Mouse (Mus musculus) neural tube, embryonic 13.5 days (tissue): Measurements from ENCODE around the gene Nid2. TPM values are rescaled to one million over a fixed set of nuclear protein-coding genes. Genes with fewer than 3 reads are reported as not detected.
A peak's percentile ranks its signal among the peaks of the same experiment; 100 is the strongest.

ENCODE experiments used
- ATAC-seq: fragments of 200-750 bp; cut with Nextera tagmentation; 2 replicates; pipeline ENCODE4 v1.8.0; 2017; ENCODE audit warnings: low read depth, mild to moderate bottlenecking, moderate TSS enrichment, moderate library complexity
- H3K27ac ChIP-seq: fragments of 300-500 bp; sonication (generic); replicated peaks from 2 replicates; pipeline ENCODE4 v1.5.1; 2015; ENCODE audit warnings: moderate library complexity, mild to moderate bottlenecking, inconsistent platforms
- H3K27me3 ChIP-seq: fragments of 300-500 bp; sonication (generic); 2 replicates; pipeline ENCODE4 v1.6.1; 2015; ENCODE audit warnings: mild to moderate bottlenecking, inconsistent platforms
- H3K36me3 ChIP-seq: fragments of 300-500 bp; sonication (generic); 2 replicates; pipeline ENCODE4 v1.6.1; 2015; ENCODE audit warnings: mild to moderate bottlenecking, inconsistent platforms
- H3K4me1 ChIP-seq: fragments of 300-500 bp; sonication (generic); replicated peaks from 2 replicates; pipeline ENCODE4 v1.6.1; 2015; ENCODE audit warnings: inconsistent platforms
- H3K4me2 ChIP-seq: fragments of 300-500 bp; sonication (generic); 2 replicates; pipeline ENCODE4 v1.6.1; 2015; ENCODE audit warnings: inconsistent platforms, mild to moderate bottlenecking, moderate library complexity
- H3K4me3 ChIP-seq: fragments of 300-500 bp; sonication (generic); 2 replicates; pipeline ENCODE4 v1.5.1; 2015; ENCODE audit warnings: mild to moderate bottlenecking, inconsistent platforms
- H3K9ac ChIP-seq: fragments of 300-500 bp; sonication (generic); 2 replicates; pipeline ENCODE4 v1.6.1; 2015; ENCODE audit warnings: moderate library complexity, mild to moderate bottlenecking, inconsistent platforms
- H3K9me3 ChIP-seq: fragments of 300-500 bp; sonication (generic); 2 replicates; pipeline ENCODE4 v1.6.1; 2016; ENCODE audit warnings: inconsistent platforms
- WGBS: fragments of 180-500 bp; shearing (Covaris S2); methylation state at CpG from one replicate; pipeline ENCODE4 v1.1.7; 2015; 5-methylcytosine and 5-hydroxymethylcytosine counted together
- polyA plus RNA-seq: library from polyadenylated mRNA; unstranded; fragments of >200 nt; fragmentation: Nextera tagmentation; extraction: Ambion mirVana; gene quantifications from 2 replicates; pipeline ENCODE4 v1.2.1, GENCODE M21; 2015

Nid2 gene
- polyA plus RNA-seq, 1 experiment from 2014 or later = 56.6 TPM

DNA sequence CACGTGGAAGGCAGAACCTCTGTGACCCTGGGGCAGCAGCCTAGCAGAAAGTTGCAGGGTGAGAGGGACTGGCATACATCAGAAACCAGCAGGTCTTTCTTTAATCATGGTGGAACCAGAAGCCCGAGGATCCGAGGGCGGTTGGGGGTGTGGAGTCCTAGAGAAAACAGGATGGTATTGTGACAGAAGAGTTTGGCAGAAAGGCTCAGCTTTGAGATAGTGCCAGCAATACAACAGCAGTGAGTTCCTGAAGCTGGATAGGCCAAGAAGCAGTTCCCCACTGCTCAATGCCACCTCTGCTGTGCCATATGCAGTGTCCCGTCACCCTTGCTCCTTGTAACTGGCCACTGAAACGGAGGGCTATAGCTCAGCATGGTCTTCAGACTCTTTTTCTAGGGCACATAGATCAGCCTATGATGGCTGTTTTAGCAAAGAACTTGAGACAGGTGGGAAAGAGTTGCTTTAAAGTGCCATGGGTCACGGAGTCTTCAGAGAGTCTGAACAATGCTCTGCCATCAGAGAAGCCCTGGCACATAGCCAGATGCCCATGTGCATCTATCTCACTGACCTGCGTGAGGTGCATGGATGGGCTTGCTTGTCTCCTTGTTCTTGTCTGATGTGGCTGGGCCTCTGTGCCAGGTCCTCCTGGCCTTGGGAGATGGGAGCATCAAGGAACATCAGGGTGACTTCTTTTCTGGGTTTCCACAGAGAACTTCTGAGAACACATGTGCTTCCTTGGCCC, 50.6 kb downstream of the Nid2 start:
- no peak for ATAC-seq
- Histone ChIP-seq H3K9ac (no peak overlapping the region), H3K27ac (no peak overlapping the region), H3K9me3 (no peaks in the 10 kb centered on the region), H3K4me2 (no peak overlapping the region), H3K4me1 (no peaks in the 10 kb centered on the region), H3K36me3 (peaks cover 7% of the 10 kb centered on the region; the same call in 1 of the 2 replicates), H3K27me3 (no peaks in the 10 kb centered on the region), H3K4me3 (no peak overlapping the region)
- 80% methylated on average over 8 of the region's 8 CpGs for WGBS

DNA sequence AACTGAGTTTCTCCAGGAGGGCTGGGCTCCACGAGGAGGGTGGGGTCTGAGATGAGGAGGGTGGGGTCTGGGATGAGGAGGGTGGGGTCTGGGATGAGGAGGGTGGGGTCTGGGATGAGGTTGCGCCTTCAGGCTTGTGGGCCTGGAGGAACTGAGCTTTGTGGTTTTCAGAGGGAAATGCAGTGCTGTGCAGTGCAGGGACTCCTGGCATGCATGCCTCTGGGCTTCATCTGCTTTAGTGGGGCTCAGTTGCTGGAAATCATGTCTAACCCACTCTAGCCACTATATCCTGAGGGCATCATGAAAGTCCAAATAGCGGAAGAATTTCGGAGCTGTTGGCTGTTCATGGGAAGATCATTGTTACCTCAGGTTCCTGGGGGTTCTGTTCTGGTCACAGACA, 52.2 kb downstream of the Nid2 start:
- Histone ChIP-seq H3K9ac (no peak overlapping the region), H3K27me3 (no peaks in the 10 kb centered on the region), H3K9me3 (no peaks in the 10 kb centered on the region), H3K27ac (no peak overlapping the region), H3K4me3 (no peak overlapping the region), H3K36me3 (peaks cover 7% of the 10 kb centered on the region; the same call in 1 of the 2 replicates), H3K4me2 (no peak overlapping the region), H3K4me1 (no peaks in the 10 kb centered on the region)
- no peak for ATAC-seq
- 56% methylated on average over 4 of the region's 4 CpGs for WGBS

DNA sequence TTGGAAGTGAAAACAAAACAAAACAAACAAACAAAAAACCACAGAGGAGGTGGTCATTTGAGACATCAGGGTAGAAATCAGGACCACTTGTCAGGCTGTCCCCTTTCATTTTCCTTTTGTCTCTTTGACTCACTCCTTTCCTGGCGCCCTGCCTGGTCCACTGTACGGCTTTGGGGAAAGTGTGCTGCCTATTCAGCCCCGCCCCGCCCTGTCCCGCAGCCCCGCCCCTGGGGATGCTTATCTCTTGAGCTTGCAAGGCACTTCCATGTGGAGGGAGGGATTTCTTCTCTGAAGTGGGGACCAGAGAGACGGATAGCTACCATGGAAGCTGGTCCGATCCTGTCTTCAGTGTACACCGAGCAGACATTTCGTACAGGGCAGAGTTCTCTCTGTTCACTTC, 52.6 kb downstream of the Nid2 start:
- 65% methylated on average over 10 of the region's 10 CpGs for WGBS
- Histone ChIP-seq H3K27me3 (no peaks in the 10 kb centered on the region), H3K4me3 (no peak overlapping the region), H3K27ac (no peak overlapping the region), H3K9ac (no peak overlapping the region), H3K9me3 (no peaks in the 10 kb centered on the region), H3K4me2 (no peak overlapping the region), H3K36me3 (peaks cover 7% of the 10 kb centered on the region; the same call in 1 of the 2 replicates), H3K4me1 (no peaks in the 10 kb centered on the region)
- ATAC-seq = no peak

DNA sequence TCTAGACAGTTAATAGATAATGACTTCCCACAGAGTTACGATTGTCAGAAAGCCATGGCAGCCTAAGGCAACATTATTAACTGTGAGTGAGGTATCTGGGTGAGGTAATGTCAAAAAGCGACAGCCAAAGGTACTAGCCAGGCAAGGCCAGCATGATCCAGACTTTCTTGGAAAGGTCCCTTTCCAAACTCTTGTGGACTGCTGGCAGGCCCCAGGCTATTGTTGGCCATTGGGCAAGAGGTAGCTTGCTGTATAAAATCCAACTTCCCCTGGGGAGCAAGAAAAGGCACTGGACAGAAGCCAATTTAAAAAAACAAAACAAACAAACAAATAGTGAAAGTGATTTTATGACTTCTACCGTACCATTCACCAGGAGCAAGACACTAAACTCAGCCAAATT, 56.3 kb downstream of the Nid2 start:
- no peak overlapping the region for H3K4me2 ChIP-seq
- 75% methylated on average over 3 of the region's 3 CpGs for WGBS
- H3K9ac ChIP-seq = no peak overlapping the region
- peaks cover 30% of the 10 kb centered on the region for H3K36me3 ChIP-seq
- no peaks in the 10 kb centered on the region for H3K4me1 ChIP-seq
- ATAC-seq = no peak
- H3K4me3 ChIP-seq = no peak overlapping the region
- no peak overlapping the region for H3K27ac ChIP-seq
- no peaks in the 10 kb centered on the region for H3K9me3 ChIP-seq
- H3K27me3 ChIP-seq = no peaks in the 10 kb centered on the region

DNA sequence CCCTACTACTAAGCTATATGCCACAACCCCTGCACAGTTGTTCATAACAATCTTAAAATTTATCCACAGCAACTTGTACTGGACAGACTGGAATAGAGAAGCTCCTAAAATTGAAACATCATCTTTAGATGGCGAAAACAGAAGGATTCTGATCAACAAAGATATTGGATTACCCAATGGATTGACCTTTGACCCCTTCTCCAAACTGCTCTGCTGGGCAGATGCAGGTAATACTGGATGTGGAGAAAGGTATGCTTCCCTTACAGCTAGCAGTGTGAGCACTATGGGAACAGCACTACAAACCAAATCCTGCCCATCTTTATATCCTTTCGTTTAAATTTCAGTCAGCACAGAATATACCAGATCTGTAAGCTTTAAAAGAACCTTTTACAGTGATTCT, 56.8 kb downstream of the Nid2 start:
- Histone ChIP-seq H3K9me3 (no peaks in the 10 kb centered on the region), H3K4me2 (no peak overlapping the region), H3K4me1 (no peaks in the 10 kb centered on the region), H3K36me3 (peaks cover 35% of the 10 kb centered on the region), H3K27me3 (no peaks in the 10 kb centered on the region), H3K4me3 (no peak overlapping the region), H3K9ac (no peak overlapping the region), H3K27ac (no peak overlapping the region)
- ATAC-seq = no peak
- WGBS = 89% methylated on average over 2 of the region's 2 CpGs

DNA sequence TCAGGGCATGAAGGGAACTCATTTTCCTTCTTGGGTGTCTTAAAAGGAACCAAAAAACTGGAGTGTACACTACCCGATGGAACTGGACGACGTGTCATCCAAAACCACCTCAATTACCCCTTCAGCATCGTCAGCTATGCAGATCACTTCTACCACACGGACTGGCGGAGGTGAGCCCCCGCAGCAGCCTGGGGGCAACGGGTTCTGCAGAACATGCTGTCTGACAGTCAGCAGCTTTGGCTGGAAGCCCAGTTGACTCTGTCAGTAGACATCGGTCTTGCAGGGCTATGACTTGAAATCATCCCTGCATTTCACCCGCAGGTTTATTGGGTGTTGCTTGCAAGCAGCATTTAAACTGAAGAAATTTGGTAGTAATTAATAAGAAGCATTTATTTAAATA, 58.9 kb downstream of the Nid2 start:
- no peak overlapping the region for H3K9ac ChIP-seq
- H3K4me3 ChIP-seq = no peak overlapping the region
- no peak for ATAC-seq
- no peak overlapping the region for H3K27ac ChIP-seq
- H3K27me3 ChIP-seq = no peaks in the 10 kb centered on the region
- no peak overlapping the region for H3K4me2 ChIP-seq
- H3K9me3 ChIP-seq = no peaks in the 10 kb centered on the region
- WGBS = 70% methylated on average over 10 of the region's 10 CpGs
- H3K4me1 ChIP-seq = no peaks in the 10 kb centered on the region
- H3K36me3 ChIP-seq = peaks cover 53% of the 10 kb centered on the region

DNA sequence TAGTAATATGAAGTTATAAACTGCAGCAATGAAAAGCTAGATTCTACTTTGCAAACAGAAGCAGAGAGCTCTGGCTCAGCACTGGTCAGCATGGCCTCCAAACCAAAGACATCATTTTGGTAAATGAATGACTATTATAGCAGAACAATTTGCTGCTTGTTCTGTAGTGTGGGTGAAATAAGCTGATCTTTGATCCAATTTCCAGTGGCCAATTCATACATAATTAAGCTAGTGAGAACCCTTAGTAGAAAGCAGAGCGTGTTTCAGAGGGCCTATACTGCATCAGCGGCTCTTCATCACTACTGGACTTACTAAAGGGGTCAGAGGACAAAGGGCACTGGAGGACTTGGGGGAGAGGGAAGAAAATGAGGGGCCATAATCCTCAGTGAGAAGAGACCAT, 62.0 kb downstream of the Nid2 start:
- Histone ChIP-seq H3K9ac (no peak overlapping the region), H3K4me3 (no peak overlapping the region), H3K27me3 (no peaks in the 10 kb centered on the region), H3K9me3 (no peaks in the 10 kb centered on the region), H3K27ac (no peak overlapping the region), H3K36me3 (peaks cover 64% of the 10 kb centered on the region), H3K4me2 (no peak overlapping the region), H3K4me1 (no peaks in the 10 kb centered on the region)
- ATAC-seq = no peak
- 80% methylated on average over 2 of the region's 2 CpGs for WGBS

DNA sequence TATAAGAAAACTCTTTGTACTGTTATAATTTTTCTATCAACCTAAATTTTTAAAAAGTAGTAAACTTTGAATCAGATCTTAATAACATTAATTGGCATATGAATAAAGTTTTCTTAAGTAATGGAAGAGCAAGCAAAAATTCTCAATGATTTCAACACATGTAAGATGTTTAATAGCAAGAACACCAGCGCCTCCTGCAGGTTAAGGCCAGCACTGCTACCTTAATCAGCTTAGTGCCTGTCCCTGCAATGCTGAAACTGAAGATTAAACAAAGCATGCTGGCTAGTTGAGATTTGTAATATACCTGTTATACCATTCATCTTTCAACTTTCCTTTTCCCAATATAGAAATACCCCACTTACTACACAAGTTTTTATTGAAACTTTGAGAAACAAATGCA, 66.9 kb downstream of the Nid2 start:
- H3K4me1 ChIP-seq = peaks cover 19% of the 10 kb centered on the region
- WGBS = 17% methylated on average over 1 of the region's 1 CpGs
- no peaks in the 10 kb centered on the region for H3K9me3 ChIP-seq
- H3K9ac ChIP-seq = no peak overlapping the region
- H3K4me2 ChIP-seq = no peak overlapping the region
- no peak for ATAC-seq
- H3K36me3 ChIP-seq = peaks cover 68% of the 10 kb centered on the region
- no peaks in the 10 kb centered on the region for H3K27me3 ChIP-seq
- no peak overlapping the region for H3K27ac ChIP-seq
- no peak overlapping the region for H3K4me3 ChIP-seq

DNA sequence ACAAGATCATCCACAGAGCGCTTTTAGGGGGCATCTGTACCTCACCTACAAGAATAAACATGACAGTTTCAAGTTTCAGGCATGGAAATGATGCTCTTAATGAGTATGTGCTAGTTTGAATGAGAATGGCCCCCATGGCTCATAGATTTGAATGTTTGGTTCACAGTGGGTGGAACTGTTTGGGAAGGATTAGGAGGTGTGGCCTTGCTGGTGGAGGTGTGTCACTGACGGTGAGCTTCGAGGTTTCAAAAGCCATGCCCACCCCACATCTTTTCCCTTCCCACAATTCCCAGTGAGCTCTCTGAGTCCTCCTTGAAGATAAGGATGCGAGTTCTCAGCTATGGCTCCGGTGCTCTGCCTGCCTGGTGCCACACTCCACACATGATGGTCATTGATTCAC, 70.6 kb downstream of the Nid2 start:
- Histone ChIP-seq H3K9me3 (no peaks in the 10 kb centered on the region), H3K27me3 (no peaks in the 10 kb centered on the region), H3K4me2 (no peak overlapping the region), H3K4me3 (no peak overlapping the region), H3K9ac (no peak overlapping the region), H3K4me1 (peaks cover 44% of the 10 kb centered on the region), H3K36me3 (peaks cover 35% of the 10 kb centered on the region), H3K27ac (no peak overlapping the region)
- ATAC-seq = no peak
- 96% methylated on average over 5 of the region's 5 CpGs for WGBS

DNA sequence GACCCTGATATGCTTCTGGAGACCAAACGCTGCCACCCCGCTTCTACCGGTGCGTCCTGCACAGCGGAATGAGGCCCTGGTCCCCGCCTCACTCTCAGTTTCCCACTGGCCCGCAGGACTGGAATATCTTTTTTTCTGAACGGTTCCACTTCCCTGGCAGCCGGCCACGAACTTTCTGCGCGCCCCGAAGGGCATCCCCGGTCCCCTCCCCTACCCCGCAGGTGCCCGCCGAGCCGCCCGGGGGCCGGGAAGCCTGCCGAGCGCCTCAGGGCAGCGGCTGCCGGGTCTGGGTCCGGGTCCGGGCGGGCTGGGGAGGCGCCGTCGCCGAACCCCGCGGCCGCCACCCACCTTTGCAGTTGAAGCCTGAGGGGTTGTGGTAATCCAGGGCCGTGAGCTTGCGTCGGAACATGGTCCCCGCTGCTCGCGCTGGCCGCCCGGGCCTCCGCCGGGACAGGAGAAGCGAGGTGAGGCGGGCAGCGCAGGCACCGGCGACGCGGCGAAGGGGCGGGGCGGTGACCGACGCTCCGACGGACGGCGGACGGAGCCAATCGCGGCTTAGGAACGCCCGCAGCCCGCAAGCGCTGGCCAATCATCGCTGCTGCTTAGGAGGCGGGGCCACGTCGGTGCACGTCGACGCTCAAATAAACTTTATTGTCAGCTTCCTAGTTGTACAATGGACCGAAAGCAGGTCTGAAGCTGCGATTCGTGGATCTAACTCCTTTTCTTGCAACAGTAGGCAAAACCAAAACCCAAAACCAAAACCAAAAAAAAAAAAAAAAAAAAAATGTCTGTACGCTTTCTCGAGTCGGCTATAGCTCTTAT, 72.5 kb downstream of the Nid2 start, which contains the start of gene Rtraf:
Rtraf (minus strand) TSS at position 504 of the 822 bp plus-strand sequence.
- WGBS = under 1% methylated on average over 75 of the region's 80 CpGs
- no peaks in the 10 kb centered on the region for H3K9me3 ChIP-seq
- H3K36me3 ChIP-seq = peaks cover 28% of the 10 kb centered on the region
- H3K4me1 ChIP-seq = peaks cover 44% of the 10 kb centered on the region
- H3K4me2 ChIP-seq = peak within 1 kb of the TSS; percentile 82
- peak; percentile 97 for ATAC-seq
- peak within 1 kb of the TSS; percentile 93 for H3K27ac ChIP-seq
- H3K4me3 ChIP-seq = peak within 1 kb of the TSS; percentile 87
- H3K27me3 ChIP-seq = no peaks in the 10 kb centered on the region
- peak within 1 kb of the TSS; percentile 90 for H3K9ac ChIP-seq

DNA sequence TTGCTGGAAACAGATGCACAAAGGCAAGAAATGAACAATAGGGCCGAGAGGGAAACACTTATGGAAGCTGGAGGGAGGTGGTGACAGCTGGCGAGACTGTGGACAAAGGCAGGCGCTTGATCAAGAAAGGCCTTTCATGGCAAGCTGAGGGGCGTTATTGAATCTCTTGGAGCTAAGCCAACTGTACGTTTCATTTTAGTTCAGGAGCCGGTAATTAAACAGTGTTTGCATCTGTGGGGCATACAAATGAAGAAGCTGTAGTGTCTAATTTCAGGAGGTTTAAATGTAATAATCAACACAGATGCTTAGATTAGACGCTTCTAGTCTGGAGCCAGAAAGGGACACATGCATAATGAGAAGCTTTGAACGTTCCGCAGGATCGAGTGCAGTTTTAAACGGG, 74.4 kb downstream of the Nid2 start:
- H3K9ac ChIP-seq = peak overlapping the region; percentile 0; the same call in 1 of the 2 replicates
- H3K27ac ChIP-seq = peak overlapping the region; percentile 93
- 22% methylated on average over 11 of the region's 11 CpGs for WGBS
- no peaks in the 10 kb centered on the region for H3K27me3 ChIP-seq
- peaks cover 39% of the 10 kb centered on the region for H3K4me1 ChIP-seq
- ATAC-seq = peak; percentile 28; the same call in 1 of the 2 replicates
- no peaks in the 10 kb centered on the region for H3K9me3 ChIP-seq
- H3K4me3 ChIP-seq = no peak overlapping the region
- peak overlapping the region; percentile 22; the same call in 1 of the 2 replicates for H3K4me2 ChIP-seq
- H3K36me3 ChIP-seq = peaks cover 15% of the 10 kb centered on the region

DNA sequence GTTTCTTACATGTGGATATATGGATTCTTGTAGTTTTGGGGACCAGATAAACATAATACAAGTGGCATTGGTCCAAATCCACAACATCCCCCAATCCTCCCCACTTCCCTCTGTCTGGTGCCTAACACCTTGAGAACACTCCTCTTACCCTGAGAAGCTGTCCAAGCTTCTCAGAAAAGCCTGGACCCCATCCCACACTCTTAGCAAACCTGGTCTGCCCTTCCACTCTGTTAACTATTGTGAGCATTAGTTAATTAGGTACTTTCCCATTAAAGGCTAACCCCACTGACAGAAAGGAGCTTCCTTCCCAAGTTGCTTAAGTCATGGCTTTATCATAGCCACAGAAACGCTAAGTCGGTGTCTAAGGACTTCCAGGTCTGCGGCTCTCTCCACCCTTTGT, 85.2 kb downstream of the Nid2 start:
- Histone ChIP-seq H3K4me3 (no peak overlapping the region), H3K4me2 (no peak overlapping the region), H3K27me3 (no peaks in the 10 kb centered on the region), H3K4me1 (0 out of 2 replicates have a peak, but pooled peaks cover 3% of the 10 kb centered on the region), H3K9me3 (no peaks in the 10 kb centered on the region), H3K27ac (no peak overlapping the region), H3K36me3 (no peaks in the 10 kb centered on the region), H3K9ac (no peak overlapping the region)
- WGBS = 93% methylated on average over 3 of the region's 3 CpGs
- no peak for ATAC-seq
